Mouse (Mus musculus): ENCODE results near the gene Abtb2. TPM values are rescaled to one million over a fixed set of nuclear protein-coding genes. Genes with fewer than 3 reads are reported as not detected.

Abtb2 gene
- polyA plus RNA-seq, 1 experiment from 2014 or later = 4.4 TPM

DNA sequence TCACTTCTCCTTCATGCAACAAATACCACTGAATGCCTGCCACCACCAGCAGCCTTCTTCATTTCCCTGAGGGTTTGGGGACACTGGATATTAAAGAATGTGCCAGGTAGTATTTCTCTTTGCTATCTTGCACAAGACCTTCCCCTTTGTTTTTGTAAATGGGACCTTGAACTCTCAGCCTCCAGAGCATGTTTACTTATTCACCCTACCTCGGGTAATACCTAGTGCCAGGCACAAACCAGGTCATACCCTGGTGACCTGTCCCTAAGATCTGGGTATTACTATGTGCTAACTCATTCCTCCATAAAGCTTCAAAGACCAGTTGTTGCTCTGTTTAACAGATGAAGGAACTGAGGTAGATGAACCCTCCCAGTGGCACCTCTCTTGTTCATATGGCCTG, 35.0 kb downstream of the Abtb2 start:
- DNase-seq (ENCODE audit: low spot score) = no peak
- H3K27ac ChIP-seq (ENCODE audit: low read depth) = no peak overlapping the region

DNA sequence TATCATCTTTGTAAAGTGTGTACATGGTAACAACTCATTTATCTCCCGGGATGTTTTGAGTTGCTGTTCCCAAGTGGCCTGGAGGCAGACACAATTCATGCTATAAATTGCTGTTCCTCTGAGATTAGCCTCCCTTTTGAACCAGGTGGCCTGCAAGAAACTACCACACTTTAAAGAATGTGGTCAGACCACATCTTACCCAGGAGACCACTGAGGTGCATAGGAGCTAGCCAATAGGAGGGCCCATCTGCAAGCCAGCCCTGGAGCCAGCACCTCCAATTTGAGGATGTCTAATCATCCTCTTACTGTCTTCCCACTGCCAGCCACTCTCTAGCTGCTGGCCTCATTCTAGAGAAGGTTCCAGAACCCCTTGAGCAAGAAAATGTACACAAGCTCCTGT, 35.4 kb downstream of the Abtb2 start:
- WGBS = 62% methylated on average over 1 of the region's 1 CpGs
- no peak overlapping the region for H3K9ac ChIP-seq (ENCODE audit: low read length)
- no peak overlapping the region for H3K4me2 ChIP-seq (ENCODE audit: low read length)
- no peaks in the 10 kb centered on the region for H3K36me3 ChIP-seq (ENCODE audit: control insufficient read depth, insufficient read depth, low read length)
- no peaks in the 10 kb centered on the region for H3K27me3 ChIP-seq (replicated peaks; ENCODE audit: control insufficient read depth, insufficient read depth, low read length)
- no peak overlapping the region for H3K4me3 ChIP-seq (ENCODE audit: low read depth, low read length)
- no peaks in the 10 kb centered on the region for H3K4me1 ChIP-seq (replicated peaks; ENCODE audit: control insufficient read depth, insufficient read depth, low read length)
- ATAC-seq (replicated peaks; ENCODE audit: low FRiP score, low TSS enrichment, low read depth) = no peak
- H3K27ac ChIP-seq (ENCODE audit: low read depth) = no peak overlapping the region
- no peaks in the 10 kb centered on the region for H3K9me3 ChIP-seq (ENCODE audit: control insufficient read depth, low read length)
- DNase-seq (ENCODE audit: low spot score) = no peak

More for the DNA sequence above, 35.0 kb downstream of the Abtb2 start:
- Histone ChIP-seq H3K27me3 (replicated peaks; ENCODE audit: control insufficient read depth, insufficient read depth, low read length) (no peaks in the 10 kb centered on the region), H3K9me3 (ENCODE audit: control insufficient read depth, low read length) (no peaks in the 10 kb centered on the region), H3K9ac (ENCODE audit: low read length) (no peak overlapping the region), H3K4me1 (replicated peaks; ENCODE audit: control insufficient read depth, insufficient read depth, low read length) (no peaks in the 10 kb centered on the region), H3K4me2 (ENCODE audit: low read length) (no peak overlapping the region), H3K36me3 (ENCODE audit: control insufficient read depth, insufficient read depth, low read length) (no peaks in the 10 kb centered on the region), H3K4me3 (ENCODE audit: low read depth, low read length) (no peak overlapping the region)
- ATAC-seq (replicated peaks; ENCODE audit: low FRiP score, low TSS enrichment, low read depth) = no peak
- 32% methylated on average over 1 of the region's 1 CpGs for WGBS

DNA sequence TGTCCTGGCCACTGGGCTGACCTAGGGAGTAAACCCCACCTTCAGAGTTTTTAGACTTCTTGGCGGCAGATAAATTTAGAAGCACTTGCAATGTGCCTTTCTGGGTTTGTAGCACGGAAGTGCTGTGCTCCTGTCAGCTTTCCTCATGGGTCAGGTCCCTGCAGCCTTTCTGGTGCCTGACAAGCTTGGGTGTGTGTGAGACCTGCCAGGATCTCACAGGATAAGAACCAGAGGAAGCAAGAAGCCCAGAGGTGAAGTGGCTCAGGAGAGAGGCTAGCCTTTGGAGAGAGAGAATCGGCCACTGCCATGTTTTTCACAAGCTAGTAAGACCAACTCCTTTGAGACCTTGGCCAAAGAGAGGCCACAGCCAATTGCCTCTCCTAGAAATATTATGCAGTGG, 37.1 kb downstream of the Abtb2 start:
- Histone ChIP-seq H3K4me1 (replicated peaks; ENCODE audit: control insufficient read depth, insufficient read depth, low read length) (no peaks in the 10 kb centered on the region), H3K27me3 (replicated peaks; ENCODE audit: control insufficient read depth, insufficient read depth, low read length) (no peaks in the 10 kb centered on the region), H3K4me3 (ENCODE audit: low read depth, low read length) (no peak overlapping the region), H3K9me3 (ENCODE audit: control insufficient read depth, low read length) (no peaks in the 10 kb centered on the region), H3K36me3 (ENCODE audit: control insufficient read depth, insufficient read depth, low read length) (no peaks in the 10 kb centered on the region), H3K27ac (ENCODE audit: low read depth) (no peak overlapping the region), H3K9ac (ENCODE audit: low read length) (no peak overlapping the region), H3K4me2 (ENCODE audit: low read length) (no peak overlapping the region)
- ATAC-seq (replicated peaks; ENCODE audit: low FRiP score, low TSS enrichment, low read depth) (no peak), DNase-seq (ENCODE audit: low spot score) (no peak)
- 64% methylated on average over 3 of the region's 3 CpGs for WGBS

DNA sequence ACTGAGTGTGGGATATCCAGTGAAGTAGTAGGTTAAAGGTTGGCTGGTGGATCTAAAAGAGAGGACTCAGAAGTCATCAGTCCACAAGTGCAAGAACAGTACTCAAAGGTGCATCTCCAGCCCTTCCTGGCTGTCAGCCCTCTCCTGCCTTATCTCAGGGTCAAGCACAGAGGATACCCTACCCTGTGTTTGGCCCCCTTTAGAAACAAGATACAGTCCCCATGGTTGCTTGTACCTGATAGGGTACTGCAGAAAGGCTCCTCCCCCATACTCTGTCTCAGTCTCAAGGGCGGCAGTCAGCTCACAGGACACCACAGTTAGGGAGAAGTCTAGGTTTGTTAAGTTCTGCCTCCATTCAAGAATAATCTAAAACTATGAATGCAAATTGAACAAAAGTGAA, 37.8 kb downstream of the Abtb2 start:
- Histone ChIP-seq H3K9me3 (ENCODE audit: control insufficient read depth, low read length) (no peaks in the 10 kb centered on the region), H3K4me3 (ENCODE audit: low read depth, low read length) (no peak overlapping the region), H3K9ac (ENCODE audit: low read length) (no peak overlapping the region), H3K36me3 (ENCODE audit: control insufficient read depth, insufficient read depth, low read length) (no peaks in the 10 kb centered on the region), H3K27ac (ENCODE audit: low read depth) (no peak overlapping the region), H3K27me3 (replicated peaks; ENCODE audit: control insufficient read depth, insufficient read depth, low read length) (no peaks in the 10 kb centered on the region), H3K4me1 (replicated peaks; ENCODE audit: control insufficient read depth, insufficient read depth, low read length) (no peaks in the 10 kb centered on the region), H3K4me2 (ENCODE audit: low read length) (no peak overlapping the region)
- ATAC-seq (replicated peaks; ENCODE audit: low FRiP score, low TSS enrichment, low read depth) (no peak), DNase-seq (ENCODE audit: low spot score) (no peak)
- WGBS = 38% methylated on average over 1 of the region's 1 CpGs

DNA sequence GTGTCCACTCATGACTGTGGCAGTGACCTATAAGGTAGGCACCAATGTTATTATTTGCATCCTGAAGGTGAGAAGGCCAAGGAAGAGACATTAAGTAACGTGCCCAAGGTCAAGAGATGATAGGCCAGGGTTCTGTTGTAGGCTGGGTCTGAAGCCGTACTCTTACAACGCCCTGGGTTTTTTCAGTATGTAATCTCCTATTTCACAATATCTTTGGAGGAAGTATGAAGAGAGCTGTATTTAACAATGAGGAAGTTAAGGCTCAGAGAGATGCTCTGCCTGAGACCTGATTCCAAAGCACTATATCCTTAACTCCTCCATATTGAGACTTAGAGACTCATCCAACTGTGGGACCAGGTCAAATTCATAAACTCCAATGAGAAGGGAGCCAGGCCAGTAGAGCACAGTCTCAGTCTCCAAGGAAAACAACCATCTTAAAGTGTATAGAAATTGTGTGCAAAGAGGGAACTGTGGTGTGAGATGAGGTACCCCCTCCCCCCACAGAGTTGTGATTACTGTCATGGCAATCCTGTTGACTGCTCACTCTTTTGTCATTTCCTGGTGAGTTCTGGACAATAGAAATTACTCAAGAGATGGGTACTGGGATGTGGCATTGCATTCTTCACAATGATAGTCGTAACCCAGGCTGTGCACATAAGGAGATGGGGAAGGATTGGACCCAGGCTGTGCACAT, 39.8 kb downstream of the Abtb2 start:
- H3K36me3 ChIP-seq (ENCODE audit: control insufficient read depth, insufficient read depth, low read length) = no peaks in the 10 kb centered on the region
- no peak overlapping the region for H3K9ac ChIP-seq (ENCODE audit: low read length)
- no peak for ATAC-seq (replicated peaks; ENCODE audit: low FRiP score, low TSS enrichment, low read depth)
- H3K4me3 ChIP-seq (ENCODE audit: low read depth, low read length) = no peak overlapping the region
- H3K4me1 ChIP-seq (replicated peaks; ENCODE audit: control insufficient read depth, insufficient read depth, low read length) = no peaks in the 10 kb centered on the region
- no peak overlapping the region for H3K4me2 ChIP-seq (ENCODE audit: low read length)
- no peak for DNase-seq (ENCODE audit: low spot score)
- H3K9me3 ChIP-seq (ENCODE audit: control insufficient read depth, low read length) = no peaks in the 10 kb centered on the region
- no peaks in the 10 kb centered on the region for H3K27me3 ChIP-seq (replicated peaks; ENCODE audit: control insufficient read depth, insufficient read depth, low read length)
- 89% methylated on average over 4 of the region's 4 CpGs for WGBS
- no peak overlapping the region for H3K27ac ChIP-seq (ENCODE audit: low read depth)

DNA sequence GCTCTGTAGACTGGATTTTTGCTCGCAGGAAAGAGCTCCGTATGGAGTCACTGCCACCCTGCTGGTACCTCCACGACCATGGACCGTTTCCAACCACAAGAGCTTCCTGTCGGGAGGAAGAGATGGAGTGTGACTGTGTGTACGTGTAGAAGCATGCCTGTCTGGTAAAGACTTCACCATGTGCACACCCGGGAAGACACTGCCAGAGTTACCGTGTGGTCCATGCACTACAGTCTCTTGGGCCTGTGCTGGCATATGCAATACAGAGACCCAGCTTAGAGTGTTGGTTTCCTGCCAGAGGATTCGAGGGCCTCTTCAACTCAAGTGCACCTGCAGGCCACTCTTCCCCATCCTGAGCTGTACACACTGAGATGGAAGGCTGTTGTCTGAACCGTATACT, 41.8 kb downstream of the Abtb2 start:
- Histone ChIP-seq H3K27ac (ENCODE audit: low read depth) (no peak overlapping the region), H3K9ac (ENCODE audit: low read length) (no peak overlapping the region), H3K4me3 (ENCODE audit: low read depth, low read length) (no peak overlapping the region), H3K4me1 (replicated peaks; ENCODE audit: control insufficient read depth, insufficient read depth, low read length) (no peaks in the 10 kb centered on the region), H3K27me3 (replicated peaks; ENCODE audit: control insufficient read depth, insufficient read depth, low read length) (no peaks in the 10 kb centered on the region), H3K9me3 (ENCODE audit: control insufficient read depth, low read length) (no peaks in the 10 kb centered on the region), H3K4me2 (ENCODE audit: low read length) (no peak overlapping the region), H3K36me3 (ENCODE audit: control insufficient read depth, insufficient read depth, low read length) (no peaks in the 10 kb centered on the region)
- DNase-seq (ENCODE audit: low spot score) (no peak), ATAC-seq (replicated peaks; ENCODE audit: low FRiP score, low TSS enrichment, low read depth) (no peak)
- WGBS = 83% methylated on average over 10 of the region's 10 CpGs

DNA sequence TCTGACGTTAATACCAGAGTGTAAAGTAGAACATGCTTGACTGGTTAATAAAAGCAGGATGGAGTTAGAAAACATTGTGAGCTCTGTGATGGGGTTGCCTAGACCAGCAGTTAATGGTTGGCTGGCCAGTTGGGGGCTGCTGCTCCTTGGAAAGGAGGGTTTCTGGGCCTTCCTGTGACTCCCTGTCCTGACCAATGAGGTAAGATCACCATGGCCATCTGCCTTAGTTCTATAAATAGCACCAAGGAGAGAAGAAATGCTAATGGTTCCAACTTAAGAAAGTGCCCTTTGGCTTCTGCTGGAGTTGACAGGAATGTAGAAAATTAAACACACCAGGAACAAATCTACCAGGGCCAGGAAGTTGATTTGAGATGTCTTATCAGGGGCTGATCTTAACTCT, 42.8 kb downstream of the Abtb2 start:
- Histone ChIP-seq H3K27ac (ENCODE audit: low read depth) (no peak overlapping the region), H3K27me3 (replicated peaks; ENCODE audit: control insufficient read depth, insufficient read depth, low read length) (no peaks in the 10 kb centered on the region), H3K36me3 (ENCODE audit: control insufficient read depth, insufficient read depth, low read length) (no peaks in the 10 kb centered on the region), H3K9me3 (ENCODE audit: control insufficient read depth, low read length) (no peaks in the 10 kb centered on the region), H3K4me3 (ENCODE audit: low read depth, low read length) (no peak overlapping the region), H3K9ac (ENCODE audit: low read length) (no peak overlapping the region), H3K4me1 (replicated peaks; ENCODE audit: control insufficient read depth, insufficient read depth, low read length) (no peaks in the 10 kb centered on the region), H3K4me2 (ENCODE audit: low read length) (no peak overlapping the region)
- 71% methylated on average over 1 of the region's 1 CpGs for WGBS
- DNase-seq (ENCODE audit: low spot score) = no peak
- ATAC-seq (replicated peaks; ENCODE audit: low FRiP score, low TSS enrichment, low read depth) = no peak

DNA sequence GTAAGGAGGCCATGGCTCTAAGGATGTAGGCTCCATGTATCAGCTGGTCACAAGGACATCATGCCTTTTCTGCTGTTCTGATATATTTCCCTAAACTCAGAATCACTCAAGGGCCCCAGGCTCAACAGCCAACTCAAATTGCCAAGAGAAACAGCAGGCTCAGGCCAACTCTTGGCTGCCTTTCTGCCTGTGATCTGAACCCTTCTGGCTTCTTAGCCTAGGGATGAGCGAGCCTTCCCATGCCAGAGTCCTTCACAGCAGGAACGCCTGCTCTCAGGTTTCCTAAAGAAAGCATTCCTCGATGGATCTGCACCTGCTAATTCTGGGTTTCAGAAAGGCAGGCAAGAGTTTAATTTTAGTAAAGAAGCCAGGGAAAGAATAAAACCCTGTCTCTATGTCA, 43.4 kb downstream of the Abtb2 start:
- DNase-seq (ENCODE audit: low spot score) (no peak), ATAC-seq (replicated peaks; ENCODE audit: low FRiP score, low TSS enrichment, low read depth) (no peak)
- H3K4me2 ChIP-seq (ENCODE audit: low read length) = no peak overlapping the region
- WGBS = 55% methylated on average over 3 of the region's 3 CpGs
- H3K4me3 ChIP-seq (ENCODE audit: low read depth, low read length) = no peak overlapping the region
- H3K27me3 ChIP-seq (replicated peaks; ENCODE audit: control insufficient read depth, insufficient read depth, low read length) = no peaks in the 10 kb centered on the region
- H3K27ac ChIP-seq (ENCODE audit: low read depth) = no peak overlapping the region
- H3K36me3 ChIP-seq (ENCODE audit: control insufficient read depth, insufficient read depth, low read length) = no peaks in the 10 kb centered on the region
- H3K4me1 ChIP-seq (replicated peaks; ENCODE audit: control insufficient read depth, insufficient read depth, low read length) = no peaks in the 10 kb centered on the region
- H3K9me3 ChIP-seq (ENCODE audit: control insufficient read depth, low read length) = no peaks in the 10 kb centered on the region
- no peak overlapping the region for H3K9ac ChIP-seq (ENCODE audit: low read length)

DNA sequence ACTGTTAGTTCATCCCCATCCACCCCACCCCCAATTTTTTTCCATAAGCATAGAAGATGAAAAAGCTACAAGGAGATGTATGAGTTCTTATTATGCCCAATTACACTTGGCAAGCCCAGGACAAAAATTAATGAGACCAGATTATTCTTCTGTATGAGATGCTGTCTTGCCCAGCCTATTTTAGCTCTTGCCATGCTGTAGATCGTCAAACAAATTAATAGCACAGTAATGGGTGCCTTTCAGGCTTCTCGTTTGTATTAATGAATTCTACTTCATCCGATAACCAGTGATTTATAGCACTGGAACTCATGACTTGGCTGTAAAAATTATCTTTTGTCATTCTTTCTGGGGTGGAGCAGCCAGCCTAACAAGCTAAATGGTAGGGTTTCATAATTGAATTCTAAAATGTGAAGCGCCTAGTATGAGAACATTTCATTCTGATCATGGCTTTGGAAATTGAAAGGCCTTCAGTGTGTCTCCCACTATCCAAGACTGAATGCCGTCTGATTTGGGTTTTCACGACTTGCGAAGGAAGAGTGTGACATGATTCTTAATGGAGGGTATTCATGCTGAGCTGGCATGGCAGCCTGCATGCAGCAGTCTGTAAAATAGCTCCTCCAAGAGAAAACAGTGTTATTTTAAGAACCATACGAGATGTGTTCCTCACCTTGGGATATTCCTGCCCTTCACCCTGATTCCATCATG, 44.9 kb downstream of the Abtb2 start:
- Histone ChIP-seq H3K9me3 (ENCODE audit: control insufficient read depth, low read length) (no peaks in the 10 kb centered on the region), H3K4me3 (ENCODE audit: low read depth, low read length) (no peak overlapping the region), H3K4me1 (replicated peaks; ENCODE audit: control insufficient read depth, insufficient read depth, low read length) (no peaks in the 10 kb centered on the region), H3K4me2 (ENCODE audit: low read length) (no peak overlapping the region), H3K27me3 (replicated peaks; ENCODE audit: control insufficient read depth, insufficient read depth, low read length) (no peaks in the 10 kb centered on the region), H3K9ac (ENCODE audit: low read length) (no peak overlapping the region), H3K36me3 (ENCODE audit: control insufficient read depth, insufficient read depth, low read length) (no peaks in the 10 kb centered on the region), H3K27ac (ENCODE audit: low read depth) (no peak overlapping the region)
- ATAC-seq (replicated peaks; ENCODE audit: low FRiP score, low TSS enrichment, low read depth) = no peak
- no peak for DNase-seq (ENCODE audit: low spot score)
- WGBS = 82% methylated on average over 8 of the region's 8 CpGs
